Mouse (Mus musculus): ENCODE data around the gene Efhd1. TPM values are rescaled to one million over a fixed set of nuclear protein-coding genes. Genes with fewer than 3 reads are reported as not detected.

Gene Efhd1
- polyA plus RNA-seq, 1 experiment from 2014 or later, result 0.48 TPM

- DNase-seq (ENCODE audit: low spot score) (no peak), ATAC-seq (no peak)
- H3K36me3 ChIP-seq (ENCODE audit: control insufficient read depth, insufficient read depth, low read length), result no peaks in the 10 kb centered on the region
- no peak overlapping the region for H3K4me3 ChIP-seq (ENCODE audit: low read depth, low read length)
- no peak overlapping the region for H3K27ac ChIP-seq (ENCODE audit: low read depth, low read length)
- H3K4me1 ChIP-seq (ENCODE audit: control insufficient read depth, insufficient read depth, low read length), result peaks cover 3% of the 10 kb centered on the region; the same call in 1 of the 2 replicates
- H3K27me3 ChIP-seq (replicated peaks; ENCODE audit: control insufficient read depth, insufficient read depth, low read length), result no peaks in the 10 kb centered on the region
- WGBS, result 77% methylated on average over 4 of the region's 4 CpGs
- no peak overlapping the region for H3K4me2 ChIP-seq (ENCODE audit: low read length)
- H3K9me3 ChIP-seq (replicated peaks; ENCODE audit: control insufficient read depth, low read length), result no peaks in the 10 kb centered on the region
- no peak overlapping the region for H3K9ac ChIP-seq (ENCODE audit: low read length)
These were observed 10.0 kb downstream of the Efhd1 start for GRCm38 (mm10) chr1:87274134-87274533.

GRCm38 (mm10) chr1:87275151-87275550, 11.0 kb downstream of the Efhd1 start:
- no peaks in the 10 kb centered on the region for H3K36me3 ChIP-seq (ENCODE audit: control insufficient read depth, insufficient read depth, low read length)
- peaks cover 2% of the 10 kb centered on the region; the same call in 1 of the 2 replicates for H3K4me1 ChIP-seq (ENCODE audit: control insufficient read depth, insufficient read depth, low read length)
- H3K27me3 ChIP-seq (replicated peaks; ENCODE audit: control insufficient read depth, insufficient read depth, low read length), result no peaks in the 10 kb centered on the region
- H3K4me2 ChIP-seq (ENCODE audit: low read length), result no peak overlapping the region
- WGBS, result 93% methylated on average over 12 of the region's 12 CpGs
- no peak overlapping the region for H3K4me3 ChIP-seq (ENCODE audit: low read depth, low read length)
- H3K9me3 ChIP-seq (replicated peaks; ENCODE audit: control insufficient read depth, low read length), result no peaks in the 10 kb centered on the region
- no peak overlapping the region for H3K27ac ChIP-seq (ENCODE audit: low read depth, low read length)
- ATAC-seq, result no peak
- DNase-seq (ENCODE audit: low spot score), result no peak
- H3K9ac ChIP-seq (ENCODE audit: low read length), result no peak overlapping the region

GRCm38 (mm10) chr1:87276056-87276455, 11.9 kb downstream of the Efhd1 start:
- Histone ChIP-seq H3K4me1 (ENCODE audit: control insufficient read depth, insufficient read depth, low read length) (no peaks in the 10 kb centered on the region; the same call in 1 of the 2 replicates), H3K36me3 (ENCODE audit: control insufficient read depth, insufficient read depth, low read length) (no peaks in the 10 kb centered on the region), H3K27me3 (replicated peaks; ENCODE audit: control insufficient read depth, insufficient read depth, low read length) (no peaks in the 10 kb centered on the region), H3K27ac (ENCODE audit: low read depth, low read length) (no peak overlapping the region), H3K9me3 (replicated peaks; ENCODE audit: control insufficient read depth, low read length) (no peaks in the 10 kb centered on the region), H3K9ac (ENCODE audit: low read length) (no peak overlapping the region), H3K4me2 (ENCODE audit: low read length) (no peak overlapping the region), H3K4me3 (ENCODE audit: low read depth, low read length) (no peak overlapping the region)
- ATAC-seq, result no peak
- 74% methylated on average over 2 of the region's 2 CpGs for WGBS
- no peak for DNase-seq (ENCODE audit: low spot score)

GRCm38 (mm10) chr1:87280281-87280680, 16.1 kb downstream of the Efhd1 start:
- WGBS, result 78% methylated on average over 5 of the region's 5 CpGs
- Histone ChIP-seq H3K27ac (ENCODE audit: low read depth, low read length) (no peak overlapping the region), H3K4me1 (ENCODE audit: control insufficient read depth, insufficient read depth, low read length) (no peaks in the 10 kb centered on the region), H3K9me3 (replicated peaks; ENCODE audit: control insufficient read depth, low read length) (no peaks in the 10 kb centered on the region), H3K9ac (ENCODE audit: low read length) (no peak overlapping the region), H3K4me2 (ENCODE audit: low read length) (no peak overlapping the region), H3K4me3 (ENCODE audit: low read depth, low read length) (no peak overlapping the region), H3K36me3 (ENCODE audit: control insufficient read depth, insufficient read depth, low read length) (no peaks in the 10 kb centered on the region), H3K27me3 (replicated peaks; ENCODE audit: control insufficient read depth, insufficient read depth, low read length) (no peaks in the 10 kb centered on the region)
- ATAC-seq, result no peak
- no peak for DNase-seq (ENCODE audit: low spot score)

DNA sequence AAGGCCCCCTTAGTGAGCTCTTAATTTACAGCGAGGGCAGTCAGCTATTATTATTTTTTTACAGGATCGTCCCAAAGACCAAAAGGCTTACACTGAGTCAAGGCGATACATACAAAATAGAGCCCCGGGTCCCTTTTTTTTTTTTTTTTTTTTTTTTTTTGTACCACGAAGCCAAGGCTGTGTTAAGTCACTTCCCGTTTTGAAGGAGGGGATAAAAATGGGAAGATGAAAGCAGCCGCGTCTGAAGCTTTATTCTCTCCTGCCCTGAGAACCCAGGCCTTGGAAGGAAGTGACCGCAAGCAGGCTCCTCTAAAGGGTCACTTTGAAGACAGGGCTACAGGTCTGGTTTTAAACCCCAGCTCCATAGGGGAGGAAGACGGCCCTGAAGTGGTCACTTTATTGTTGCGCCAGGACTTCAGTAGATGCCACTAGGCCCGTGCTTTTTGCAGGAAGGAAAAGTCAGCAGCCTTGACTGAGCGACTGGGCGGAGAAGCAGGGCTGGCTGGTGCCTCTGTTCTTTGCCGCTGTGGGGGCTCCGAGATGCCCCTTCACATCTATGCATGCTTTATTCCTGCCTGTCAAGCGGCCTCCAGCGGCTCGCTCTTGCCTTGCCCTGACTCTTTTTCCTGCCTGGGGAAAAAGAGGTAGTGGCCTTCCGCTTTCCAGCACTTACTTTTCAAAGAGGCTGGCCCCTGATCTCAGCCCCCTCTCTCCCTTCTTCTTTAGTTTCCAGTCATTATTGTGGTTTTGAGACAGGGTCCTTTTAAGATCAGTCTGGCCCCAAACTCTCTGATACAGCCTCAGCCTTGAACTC, 17.6 kb downstream of the Efhd1 start:
- WGBS, result 15% methylated on average over 20 of the region's 20 CpGs
- no peaks in the 10 kb centered on the region for H3K36me3 ChIP-seq (ENCODE audit: control insufficient read depth, insufficient read depth, low read length)
- ATAC-seq, result no peak
- H3K9ac ChIP-seq (ENCODE audit: low read length), result 0 out of 2 replicates have a peak overlapping the region, but pooled peaks have one; percentile 5
- H3K4me1 ChIP-seq (ENCODE audit: control insufficient read depth, insufficient read depth, low read length), result no peaks in the 10 kb centered on the region
- no peak overlapping the region for H3K27ac ChIP-seq (ENCODE audit: low read depth, low read length)
- peak overlapping the region; percentile 9; the same call in 1 of the 2 replicates for H3K4me2 ChIP-seq (ENCODE audit: low read length)
- no peaks in the 10 kb centered on the region for H3K9me3 ChIP-seq (replicated peaks; ENCODE audit: control insufficient read depth, low read length)
- DNase-seq (ENCODE audit: low spot score), result peak; percentile 14
- H3K4me3 ChIP-seq (ENCODE audit: low read depth, low read length), result no peak overlapping the region
- H3K27me3 ChIP-seq (replicated peaks; ENCODE audit: control insufficient read depth, insufficient read depth, low read length), result no peaks in the 10 kb centered on the region

DNA sequence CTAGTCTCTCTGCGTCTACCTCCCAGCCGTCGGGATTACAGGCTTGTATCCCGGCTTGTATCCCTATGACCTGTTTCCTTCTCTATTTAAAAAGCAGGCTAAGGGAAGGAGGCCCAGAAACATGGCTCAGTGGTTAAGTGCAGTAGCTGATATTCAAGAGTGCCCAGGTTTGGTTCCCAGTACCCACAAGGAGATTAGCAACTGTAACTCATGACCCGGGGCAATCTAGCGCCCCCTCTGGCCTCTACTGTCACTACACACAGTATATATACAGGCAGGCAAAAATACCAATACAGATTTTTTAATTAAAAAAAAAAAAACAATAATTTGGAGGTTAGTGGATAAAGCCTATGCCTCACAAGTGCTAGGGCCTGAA, 18.2 kb downstream of the Efhd1 start:
- WGBS, result 71% methylated on average over 6 of the region's 6 CpGs
- Histone ChIP-seq H3K4me1 (ENCODE audit: control insufficient read depth, insufficient read depth, low read length) (no peaks in the 10 kb centered on the region), H3K9me3 (replicated peaks; ENCODE audit: control insufficient read depth, low read length) (no peaks in the 10 kb centered on the region), H3K36me3 (ENCODE audit: control insufficient read depth, insufficient read depth, low read length) (no peaks in the 10 kb centered on the region), H3K4me2 (ENCODE audit: low read length) (no peak overlapping the region), H3K27me3 (replicated peaks; ENCODE audit: control insufficient read depth, insufficient read depth, low read length) (no peaks in the 10 kb centered on the region), H3K27ac (ENCODE audit: low read depth, low read length) (no peak overlapping the region), H3K4me3 (ENCODE audit: low read depth, low read length) (no peak overlapping the region), H3K9ac (ENCODE audit: low read length) (no peak overlapping the region)
- DNase-seq (ENCODE audit: low spot score) (no peak), ATAC-seq (no peak)

DNA sequence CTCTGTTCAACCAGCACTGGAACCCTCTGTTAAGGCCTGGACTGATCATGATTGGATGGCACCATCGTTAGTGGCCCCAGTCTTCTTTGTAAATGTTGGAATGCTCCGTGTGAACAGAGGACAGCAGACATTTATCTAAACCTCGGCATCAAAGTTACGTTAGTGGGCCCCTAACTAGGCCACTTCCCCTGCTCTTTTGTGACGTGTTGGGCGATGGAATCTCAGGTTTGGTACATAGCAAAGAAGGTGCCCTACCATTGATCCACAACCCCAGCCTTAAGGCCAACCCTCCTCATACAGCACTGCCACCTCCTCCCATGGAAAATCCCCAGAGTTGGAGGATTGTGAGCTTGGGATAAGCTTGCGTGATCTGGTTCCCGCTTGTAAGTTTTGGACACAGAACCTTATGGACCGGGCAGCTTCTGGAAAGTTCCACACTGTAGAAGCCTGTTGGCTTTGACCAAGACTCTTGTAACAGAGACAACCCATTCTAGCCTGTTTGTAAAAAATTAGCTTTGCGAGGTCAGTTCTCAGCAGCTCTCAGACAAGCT, 19.3 kb downstream of the Efhd1 start:
- Histone ChIP-seq H3K4me1 (ENCODE audit: control insufficient read depth, insufficient read depth, low read length) (no peaks in the 10 kb centered on the region), H3K36me3 (ENCODE audit: control insufficient read depth, insufficient read depth, low read length) (no peaks in the 10 kb centered on the region), H3K9ac (ENCODE audit: low read length) (no peak overlapping the region), H3K27ac (ENCODE audit: low read depth, low read length) (no peak overlapping the region), H3K4me3 (ENCODE audit: low read depth, low read length) (no peak overlapping the region), H3K4me2 (ENCODE audit: low read length) (no peak overlapping the region), H3K9me3 (replicated peaks; ENCODE audit: control insufficient read depth, low read length) (no peaks in the 10 kb centered on the region), H3K27me3 (replicated peaks; ENCODE audit: control insufficient read depth, insufficient read depth, low read length) (no peaks in the 10 kb centered on the region)
- no peak for ATAC-seq
- WGBS, result 66% methylated on average over 10 of the region's 10 CpGs
- no peak for DNase-seq (ENCODE audit: low spot score)

GRCm38 (mm10) chr1:87287105-87287504, 22.9 kb downstream of the Efhd1 start:
- Histone ChIP-seq H3K4me2 (ENCODE audit: low read length) (no peak overlapping the region), H3K4me3 (ENCODE audit: low read depth, low read length) (no peak overlapping the region), H3K27me3 (replicated peaks; ENCODE audit: control insufficient read depth, insufficient read depth, low read length) (no peaks in the 10 kb centered on the region), H3K27ac (ENCODE audit: low read depth, low read length) (no peak overlapping the region), H3K9me3 (replicated peaks; ENCODE audit: control insufficient read depth, low read length) (no peaks in the 10 kb centered on the region), H3K4me1 (ENCODE audit: control insufficient read depth, insufficient read depth, low read length) (no peaks in the 10 kb centered on the region), H3K9ac (ENCODE audit: low read length) (no peak overlapping the region), H3K36me3 (ENCODE audit: control insufficient read depth, insufficient read depth, low read length) (no peaks in the 10 kb centered on the region)
- DNase-seq (ENCODE audit: low spot score) (no peak), ATAC-seq (no peak)
- 42% methylated on average over 2 of the region's 2 CpGs for WGBS

- no peaks in the 10 kb centered on the region for H3K4me1 ChIP-seq (ENCODE audit: control insufficient read depth, insufficient read depth, low read length)
- H3K27ac ChIP-seq (ENCODE audit: low read depth, low read length), result no peak overlapping the region
- WGBS, result 57% methylated on average over 8 of the region's 8 CpGs
- no peaks in the 10 kb centered on the region for H3K36me3 ChIP-seq (ENCODE audit: control insufficient read depth, insufficient read depth, low read length)
- H3K9me3 ChIP-seq (replicated peaks; ENCODE audit: control insufficient read depth, low read length), result no peaks in the 10 kb centered on the region
- DNase-seq (ENCODE audit: low spot score) (no peak), ATAC-seq (no peak)
- H3K4me3 ChIP-seq (ENCODE audit: low read depth, low read length), result no peak overlapping the region
- H3K9ac ChIP-seq (ENCODE audit: low read length), result no peak overlapping the region
- no peaks in the 10 kb centered on the region for H3K27me3 ChIP-seq (replicated peaks; ENCODE audit: control insufficient read depth, insufficient read depth, low read length)
- no peak overlapping the region for H3K4me2 ChIP-seq (ENCODE audit: low read length)
These were observed 27.3 kb downstream of the Efhd1 start for GRCm38 (mm10) chr1:87291416-87291815.

Measured in forebrain, embryonic 14.5 days (tissue).